Mouse (Mus musculus) kidney, adult 2 months (tissue): ENCODE measurements at regions not wholly inside any gene's neighbourhood (a gene's known extent, or its start where the extent isn't known, plus 50 kb on each side); places are given as distances from the start of the nearest gene placed in this dataset.

Experiments used
- CTCF ChIP-seq: fragments of 200-500 bp; conservative IDR thresholded peaks from 2 replicates; pipeline ENCODE4 v1.5.1; 2011; ENCODE audit warnings: low read depth, mild to moderate bottlenecking, control low read depth, low read length, moderate library complexity, mixed read lengths; ENCODE audit not compliant: insufficient read depth, insufficient read length
- POLR2A ChIP-seq: fragments of 200-500 bp; IDR thresholded peaks from one replicate; pipeline ENCODE4 v1.6.1; 2011; ENCODE audit warnings: low read depth, low read length, control low read depth

GRCm38 (mm10) chr4:45689991-45690916 is 108.6 kb upstream of the Aldh1b1 start:
- TF ChIP-seq CTCF = no peak
- no peak for TF ChIP-seq POLR2A
